Mouse (Mus musculus): Measurements from ENCODE around the gene B3gat3.
"Not testable (repeated sequence)": the region's sequence is repeated elsewhere in the genome, so short reads cannot be mapped to it uniquely, and the experiment has no call there.

B3gat3 gene

DNA sequence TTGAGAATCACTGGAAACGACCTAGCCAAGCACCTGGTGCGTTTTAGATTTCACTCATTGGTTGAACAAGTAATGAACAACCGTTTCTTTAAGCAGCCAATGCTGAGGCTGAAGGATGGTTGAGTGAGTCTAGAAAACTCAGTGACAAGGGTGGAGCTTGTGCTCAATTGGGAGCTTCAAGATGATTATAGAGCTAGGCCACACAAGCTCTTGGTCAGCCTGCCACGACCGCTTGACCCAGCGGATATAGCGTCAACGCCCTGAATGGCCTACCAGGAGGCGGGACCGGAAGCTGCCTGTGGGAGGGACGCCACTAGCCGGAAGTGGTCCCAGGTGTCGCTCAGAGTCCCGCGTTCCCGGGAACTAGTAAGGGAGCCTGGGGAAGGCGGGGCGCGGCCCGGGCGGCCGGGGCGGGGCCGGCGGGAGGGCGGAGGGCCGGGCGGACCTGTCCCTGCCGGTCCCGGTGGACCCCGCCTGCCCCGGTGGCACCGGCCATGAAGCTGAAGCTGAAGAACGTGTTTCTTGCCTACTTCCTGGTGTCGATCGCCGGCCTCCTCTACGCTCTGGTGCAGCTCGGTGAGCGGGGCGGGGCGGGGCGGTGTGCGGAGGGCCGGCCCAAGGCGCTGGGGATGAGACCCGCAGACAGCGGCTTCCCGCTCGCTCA, at the start of gene B3gat3:
B3gat3 (plus strand) TSS at position 302 of the 664 bp plus-strand sequence.
- DNase-seq (ENCODE audit: low spot score in 2 of 2): peak; percentile 96 to 98

DNA sequence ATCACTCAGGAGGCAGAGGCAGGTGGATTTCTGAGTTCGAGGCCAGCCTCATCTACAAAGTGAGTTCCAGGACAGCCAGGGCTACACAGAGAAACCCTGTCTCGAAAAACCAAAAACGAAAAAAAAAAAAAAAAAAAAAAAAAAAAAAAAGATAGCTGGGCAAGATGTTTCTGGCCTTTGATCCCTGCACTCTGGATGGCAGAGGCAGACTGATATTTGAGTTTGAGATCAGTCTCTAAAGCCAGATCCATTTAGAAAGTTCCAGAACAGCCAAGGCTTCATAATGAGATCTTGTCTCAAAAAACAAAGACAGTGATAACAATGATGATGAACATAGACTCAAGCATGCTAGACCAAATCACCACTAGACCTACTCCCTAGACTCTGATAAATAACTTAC, 49.8 kb upstream of the B3gat3 start:
- not testable (repeated sequence) for DNase-seq (ENCODE audit: low spot score in 2 of 2)

DNA sequence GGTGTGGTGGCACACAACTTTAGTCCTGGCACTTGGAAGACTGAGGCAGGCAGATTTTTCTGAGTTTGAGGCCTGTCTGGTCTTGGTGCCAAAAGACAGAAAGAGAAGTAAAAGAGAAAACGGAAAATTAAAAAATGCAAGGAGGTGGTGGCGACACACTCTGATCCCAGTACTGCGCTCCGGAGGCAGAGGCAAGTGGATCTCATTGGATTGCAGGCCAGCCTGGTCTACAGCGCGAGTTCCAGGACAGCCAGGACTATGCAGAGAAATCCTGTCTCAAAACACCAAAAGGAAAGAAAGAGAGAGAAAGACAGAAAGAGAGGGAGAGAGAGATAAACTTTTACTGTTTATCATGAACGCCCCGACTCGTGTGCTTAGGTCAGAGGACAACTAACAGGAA, 49.3 kb upstream of the B3gat3 start:
- no peak for DNase-seq (ENCODE audit: low spot score in 2 of 2)

DNA sequence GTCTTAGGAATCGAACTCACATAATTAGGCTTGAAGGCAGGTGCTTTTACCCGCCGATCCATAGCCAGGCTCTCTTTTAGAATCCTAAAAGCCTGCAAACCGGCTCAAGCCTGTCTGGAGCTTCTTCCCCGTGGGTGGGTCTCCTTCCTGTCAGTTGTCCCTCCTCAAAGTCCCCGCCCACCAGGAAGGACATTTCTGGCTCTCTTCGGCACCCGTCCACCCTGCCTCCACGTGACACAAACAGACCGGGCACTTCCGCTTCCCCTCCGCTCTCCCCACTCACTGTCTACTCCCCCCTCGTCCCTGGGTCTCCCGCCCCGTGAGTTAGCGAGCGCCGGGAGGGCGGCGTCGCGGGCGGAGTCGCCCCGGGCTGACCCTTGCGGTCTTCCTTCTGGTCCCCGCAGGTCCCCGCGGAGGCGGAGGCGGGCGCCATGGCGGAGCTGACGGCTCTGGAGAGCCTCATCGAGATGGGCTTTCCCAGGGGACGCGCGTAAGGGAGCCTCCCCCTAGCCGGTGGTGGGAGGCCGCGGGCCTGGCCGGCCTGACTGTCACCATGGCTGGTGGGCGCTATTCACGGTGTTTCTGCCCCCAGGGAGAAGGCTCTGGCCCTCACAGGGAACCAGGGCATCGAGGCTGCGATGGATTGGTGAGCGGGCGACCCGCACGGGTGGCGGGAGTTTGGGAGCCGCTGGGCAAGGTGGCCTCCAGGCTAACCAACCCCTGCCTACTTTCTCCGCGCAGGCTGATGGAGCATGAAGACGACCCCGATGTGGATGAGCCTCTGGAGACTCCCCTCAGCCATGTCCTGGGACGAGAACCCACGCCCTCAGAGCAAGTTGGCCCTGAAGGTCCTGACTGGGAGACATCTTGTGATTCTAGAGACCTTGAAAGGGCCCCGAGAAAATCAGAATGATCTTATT, 48.6 kb upstream of the B3gat3 start, which contains the start of gene Ubxn1:
Ubxn1 (plus strand) TSS at position 230 of the 920 bp plus-strand sequence.
- DNase-seq (ENCODE audit: low spot score in 2 of 2): peak; percentile 98

DNA sequence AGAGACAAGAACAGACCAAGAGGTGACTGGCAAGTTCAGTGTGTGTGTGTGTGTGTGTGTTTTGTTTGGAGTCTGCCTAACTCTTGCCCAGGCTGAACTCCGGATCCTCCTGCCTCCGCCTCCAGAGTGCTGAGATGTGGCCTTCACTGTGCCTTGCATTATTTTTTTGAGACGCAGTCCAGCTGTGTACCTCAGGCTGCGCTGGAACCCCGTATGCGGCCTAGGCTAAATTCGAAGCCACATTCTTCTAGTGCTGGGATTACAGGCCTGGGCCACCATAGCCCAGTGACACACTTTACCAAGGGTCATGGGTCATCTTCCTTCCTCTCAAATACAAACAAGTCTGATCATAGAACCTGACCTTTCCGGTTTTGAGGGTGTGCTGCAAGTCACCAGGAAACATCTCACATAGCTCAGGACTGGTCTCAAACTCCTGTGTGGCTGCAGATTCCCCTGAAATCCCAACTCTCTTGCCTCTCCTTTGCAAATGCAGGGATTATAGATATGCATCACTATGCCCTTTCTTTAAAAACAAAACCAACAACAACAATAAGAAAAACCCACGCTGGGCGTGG, 47.8 kb upstream of the B3gat3 start:
- DNase-seq (ENCODE audit: low spot score in 2 of 2): no peak

DNA sequence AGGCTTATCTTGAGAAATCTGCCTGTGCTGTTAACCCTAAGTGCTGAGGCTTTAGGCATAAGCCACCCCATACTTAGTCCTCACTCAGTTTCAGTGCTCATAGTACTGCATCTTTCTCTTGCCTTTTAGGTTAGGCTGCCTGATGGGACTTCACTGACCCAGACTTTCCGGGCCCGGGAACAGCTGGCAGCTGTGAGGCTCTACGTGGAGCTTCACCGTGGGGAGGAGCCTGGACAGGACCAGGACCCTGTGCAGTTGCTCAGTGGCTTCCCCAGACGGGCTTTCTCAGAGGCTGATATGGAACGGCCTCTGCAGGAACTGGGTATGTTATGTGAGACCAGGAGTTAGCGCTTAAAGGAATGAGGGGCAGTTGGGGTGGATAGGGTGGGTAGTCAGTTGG, 45.1 kb upstream of the B3gat3 start:
- no peak for DNase-seq (ENCODE audit: low spot score in 2 of 2)

DNA sequence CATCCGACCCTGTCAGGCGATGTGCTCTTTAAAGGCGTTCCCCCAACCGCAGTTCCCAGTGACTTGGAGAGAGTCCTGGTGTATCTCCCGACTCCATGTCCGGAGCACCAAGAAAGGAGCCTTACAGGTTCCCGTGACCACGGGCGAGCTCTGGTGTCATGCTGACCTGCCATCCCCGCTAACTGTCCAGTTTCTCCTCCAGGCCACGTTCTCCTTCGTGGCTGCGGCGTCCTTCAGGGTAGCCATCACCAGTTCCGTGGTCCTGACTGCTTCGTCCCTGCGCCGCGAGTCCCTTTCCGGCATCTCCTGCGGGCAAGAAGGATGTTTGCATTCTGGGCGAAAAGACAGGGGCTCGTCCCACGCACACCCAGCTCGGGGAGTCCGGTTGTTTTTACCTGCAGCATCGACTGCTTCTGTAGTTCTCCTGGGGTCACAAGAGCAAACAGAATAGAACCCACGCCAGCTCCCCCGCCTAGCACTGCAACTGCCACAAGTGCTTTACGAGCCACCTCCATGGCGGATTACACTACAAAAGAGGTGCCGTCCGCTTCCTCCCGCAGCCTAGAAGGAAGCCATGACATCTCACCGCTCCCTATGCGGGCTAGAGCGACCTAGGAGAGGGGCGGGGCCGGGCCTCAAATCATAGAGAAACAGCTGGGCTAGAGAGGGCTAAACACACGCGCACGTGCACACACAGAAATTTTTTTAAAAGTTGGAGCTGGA, 39.7 kb upstream of the B3gat3 start, which contains the start of gene Uqcc3:
Uqcc3 (minus strand) TSS at position 613 of the 723 bp plus-strand sequence.
- peak; percentile 91 to 92 for DNase-seq (ENCODE audit: low spot score in 2 of 2)

DNA sequence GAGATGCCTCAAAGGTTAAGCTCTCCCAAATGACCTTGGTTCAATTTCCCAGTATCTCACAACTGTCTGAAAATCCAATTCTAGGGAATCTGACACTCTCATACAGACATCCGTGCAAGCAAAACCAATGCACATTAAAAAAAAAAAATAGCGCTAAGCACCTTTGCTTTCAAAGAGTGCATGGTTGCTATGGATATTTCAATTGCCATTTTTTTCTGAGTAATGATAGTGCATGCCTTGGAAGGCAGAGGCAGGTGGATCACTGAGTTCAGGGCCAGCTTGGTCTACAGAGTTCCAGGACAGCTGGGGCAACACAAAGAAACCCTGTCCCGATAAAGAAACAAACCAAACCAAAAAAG, 39.2 kb upstream of the B3gat3 start:
- DNase-seq (ENCODE audit: low spot score in 2 of 2): no peak

DNA sequence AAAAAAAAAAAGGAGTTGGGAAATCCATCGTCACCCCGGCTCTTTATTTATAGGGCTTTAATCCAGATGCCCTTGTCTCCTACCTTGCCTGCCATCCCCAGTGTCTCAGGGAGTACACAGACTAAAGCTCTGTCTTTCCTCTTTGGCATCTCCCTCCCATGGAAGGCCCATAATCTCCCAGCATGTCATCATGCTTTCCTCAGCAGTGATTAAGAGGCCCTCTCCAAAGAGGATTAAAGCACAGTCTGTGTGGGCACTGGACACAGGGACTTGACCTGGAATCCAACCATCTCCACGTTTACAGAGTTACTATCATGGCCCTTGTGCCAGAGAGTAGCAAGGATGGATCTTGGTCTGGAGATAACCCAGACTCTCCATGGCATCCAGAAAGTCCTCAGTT, 36.6 kb upstream of the B3gat3 start, which contains the start of the genes Lbhd1 and Gm49403:
Lbhd1 (plus strand) TSS at position 117 of the 400 bp plus-strand sequence.
Gm49403 (plus strand) TSS at position 315 of the 400 bp plus-strand sequence.
- no peak for DNase-seq (ENCODE audit: low spot score in 2 of 2)

DNA sequence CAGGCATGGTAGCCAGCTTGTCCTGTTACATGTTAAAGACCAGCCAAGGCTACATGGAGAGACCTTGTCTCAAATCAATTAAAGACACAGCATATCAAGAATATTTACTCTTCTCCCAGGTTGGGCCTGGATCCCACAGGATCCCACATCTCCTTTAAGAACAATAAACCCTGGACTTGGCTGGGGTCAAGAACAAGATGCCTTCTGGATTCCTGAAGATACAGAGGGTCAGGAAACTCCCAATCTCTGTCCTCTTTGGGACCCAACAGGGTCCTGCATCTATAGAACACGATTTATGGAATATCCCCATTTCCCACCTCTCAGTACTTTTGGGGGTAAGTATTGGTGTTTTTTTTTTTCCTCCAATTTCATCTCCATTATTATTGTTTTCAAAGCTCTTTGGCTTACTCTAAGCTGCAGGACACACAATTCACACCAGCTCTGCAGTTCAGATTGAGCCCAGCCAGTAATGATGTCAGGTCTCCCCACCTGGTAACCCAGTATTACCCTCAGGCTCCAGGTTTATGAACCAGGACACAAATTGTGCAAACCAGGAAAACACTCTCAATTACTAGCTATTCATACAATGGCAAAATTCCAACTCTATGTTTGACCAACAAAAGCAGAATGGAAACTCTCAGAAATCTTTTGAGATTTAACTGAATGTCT, 33.1 kb upstream of the B3gat3 start:
- DNase-seq (ENCODE audit: low spot score in 2 of 2): no peak

DNA sequence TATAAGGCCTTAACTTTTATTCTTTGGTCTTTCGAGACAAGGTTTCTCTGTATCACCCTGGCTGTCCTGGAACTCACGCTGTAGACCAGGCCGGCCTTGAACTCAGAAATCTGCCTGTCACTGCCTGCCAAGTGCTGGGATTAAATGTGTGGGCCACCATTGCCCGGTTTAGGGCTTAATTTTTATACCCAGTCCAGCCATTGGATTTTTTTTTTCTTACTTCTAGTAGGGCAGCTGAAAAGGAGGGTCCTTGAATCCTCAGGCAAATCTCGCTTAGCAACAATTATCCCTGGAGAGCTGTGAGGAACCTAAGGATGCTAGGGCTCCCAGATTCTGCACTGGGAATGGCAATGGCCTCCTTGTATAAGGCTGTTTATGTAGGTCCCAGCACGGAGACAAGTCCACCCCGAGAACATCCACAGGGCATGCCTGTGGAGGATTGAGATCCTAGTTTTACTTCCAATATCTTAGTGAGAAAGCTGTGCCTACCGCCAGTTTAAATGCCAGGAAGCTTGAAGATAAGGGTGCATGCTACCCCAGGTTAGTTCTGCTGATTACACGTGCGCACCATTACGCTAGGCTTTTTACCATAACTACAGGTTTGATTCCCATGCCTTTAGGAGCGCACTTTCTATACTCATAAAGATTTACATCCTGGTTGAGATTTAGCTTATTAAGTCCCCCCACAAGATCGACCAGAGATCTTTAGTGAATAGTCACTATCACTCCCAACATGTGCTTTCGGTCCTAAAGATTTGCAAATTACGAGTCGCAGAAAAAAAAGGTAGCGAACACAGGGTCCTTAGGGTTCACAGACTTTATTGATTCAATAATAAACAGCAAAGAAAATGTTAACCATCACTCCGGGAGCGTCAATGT, 32.4 kb upstream of the B3gat3 start:
- DNase-seq (ENCODE audit: low spot score in 2 of 2): no peak

DNA sequence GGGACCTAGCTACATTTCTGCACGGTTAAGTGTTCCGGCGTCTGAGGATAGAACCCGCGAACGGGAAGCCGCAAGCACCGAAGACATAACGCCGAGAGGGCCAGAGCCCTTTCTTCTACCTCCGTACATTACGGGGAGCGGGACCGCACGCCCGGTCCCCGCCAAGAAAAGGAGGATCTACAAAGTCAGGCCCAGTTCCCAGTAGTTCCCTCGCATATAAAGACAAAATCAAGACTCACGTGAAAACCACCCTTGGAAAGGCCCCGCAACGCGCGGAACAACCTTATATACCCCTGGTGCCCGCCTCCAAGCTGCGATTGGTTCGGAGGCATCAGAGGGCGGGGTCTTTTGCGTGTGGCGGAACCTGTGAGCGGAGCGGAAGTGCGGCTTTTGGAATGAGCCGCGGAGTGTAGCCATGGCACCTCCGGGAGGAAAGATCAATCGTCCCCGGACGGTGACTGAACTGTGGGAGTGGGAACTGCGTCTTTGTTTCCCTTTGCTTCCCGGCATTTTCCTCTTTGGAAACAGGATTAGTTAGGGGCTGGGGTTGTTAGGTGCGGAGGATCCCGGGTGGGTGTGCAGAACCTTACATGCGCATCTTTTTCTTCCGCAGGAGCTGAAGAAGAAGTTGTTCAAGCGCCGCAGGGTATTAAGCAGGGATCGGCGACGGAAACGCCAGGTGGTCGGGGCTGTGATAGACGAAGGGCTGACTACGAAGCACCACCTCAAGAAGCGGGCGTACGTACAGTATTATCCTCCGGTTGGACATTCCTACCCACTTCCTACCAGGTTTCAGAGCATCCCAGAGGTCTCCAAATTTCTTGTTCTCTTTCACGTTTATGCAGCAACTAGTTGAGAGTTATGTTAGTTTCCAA, 31.4 kb upstream of the B3gat3 start, which contains the start of the genes 1810009A15Rik and Gm49416:
1810009A15Rik (plus strand) TSS at position 343 of the 875 bp plus-strand sequence.
Gm49416 (plus strand) TSS at position 416 of the 875 bp plus-strand sequence.
- peak; percentile 94 to 95 for DNase-seq (ENCODE audit: low spot score in 2 of 2)

DNA sequence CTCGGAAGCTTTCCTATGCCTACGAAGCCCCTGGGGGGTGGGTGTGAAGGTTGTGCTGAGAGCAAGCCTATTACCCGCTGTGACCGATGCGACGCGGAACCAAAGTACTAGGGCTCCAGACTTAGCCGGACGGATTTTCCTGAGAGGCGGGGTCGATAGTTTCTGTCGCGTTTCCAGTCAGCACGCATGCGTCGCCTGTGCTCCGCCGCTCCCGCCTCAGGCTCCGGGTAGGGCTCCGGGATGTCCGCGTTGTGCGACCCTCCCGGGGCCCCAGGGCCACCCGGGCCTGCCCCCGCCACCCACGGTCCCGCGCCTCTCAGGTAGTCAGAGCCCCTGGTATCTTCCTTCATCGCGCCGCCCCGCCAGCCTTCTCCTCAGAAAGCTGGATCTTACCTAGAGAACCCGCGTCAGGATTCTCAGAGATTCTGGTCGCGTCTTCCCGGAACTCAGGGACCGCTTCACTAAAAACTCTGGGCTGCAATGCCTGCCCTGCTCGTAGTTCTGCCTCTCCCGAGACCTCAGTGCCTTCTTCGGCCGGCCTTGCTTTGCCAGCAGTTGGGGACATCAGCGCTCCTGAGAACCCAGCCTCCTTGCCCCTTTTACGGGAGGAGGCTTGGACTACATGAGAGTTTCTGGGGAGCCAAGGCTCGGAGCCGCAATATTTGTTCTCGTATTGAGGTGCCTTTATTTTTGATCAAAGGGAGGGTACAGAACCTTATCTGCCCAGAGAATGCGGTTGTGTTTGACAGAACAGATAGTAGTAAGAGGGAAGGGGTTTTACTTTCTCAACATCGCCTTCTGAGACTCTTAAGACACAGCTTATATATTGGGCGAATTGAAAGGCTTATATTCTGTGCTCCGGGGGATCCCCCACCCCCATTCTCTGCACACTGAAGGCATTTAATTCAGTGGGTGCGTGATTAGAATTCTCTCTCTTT, 27.1 kb upstream of the B3gat3 start, which contains the start of gene Ints5:
Ints5 (plus strand) TSS at position 177 of the 938 bp plus-strand sequence.
- DNase-seq (ENCODE audit: low spot score in 2 of 2): peak; percentile 81 to 84

DNA sequence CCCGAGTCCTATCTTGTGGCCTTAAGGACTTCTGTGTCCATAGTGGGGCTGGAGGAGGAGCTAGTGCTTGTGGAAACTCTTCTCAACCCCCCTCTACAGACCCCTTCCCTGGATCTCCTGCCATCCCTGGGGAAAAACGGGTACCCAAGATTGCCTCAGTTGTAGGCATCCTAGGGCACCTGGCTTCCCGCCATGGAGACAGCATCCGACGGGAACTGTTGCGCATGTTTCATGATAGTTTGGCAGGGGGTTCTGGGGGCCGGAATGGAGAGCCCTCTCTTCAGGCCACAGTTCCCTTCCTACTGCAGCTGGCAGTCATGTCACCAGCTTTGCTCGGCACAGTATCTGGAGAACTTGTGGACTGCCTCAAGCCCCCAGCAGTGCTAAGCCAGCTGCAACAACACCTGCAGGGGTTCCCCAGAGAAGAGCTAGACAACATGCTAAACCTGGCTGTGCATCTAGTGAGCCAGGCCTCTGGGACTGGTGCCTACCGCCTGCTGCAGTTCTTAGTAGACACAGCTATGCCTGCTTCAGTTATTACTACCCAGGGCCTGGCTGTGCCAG, 24.7 kb upstream of the B3gat3 start:
- no peak for DNase-seq (ENCODE audit: low spot score in 2 of 2)

DNA sequence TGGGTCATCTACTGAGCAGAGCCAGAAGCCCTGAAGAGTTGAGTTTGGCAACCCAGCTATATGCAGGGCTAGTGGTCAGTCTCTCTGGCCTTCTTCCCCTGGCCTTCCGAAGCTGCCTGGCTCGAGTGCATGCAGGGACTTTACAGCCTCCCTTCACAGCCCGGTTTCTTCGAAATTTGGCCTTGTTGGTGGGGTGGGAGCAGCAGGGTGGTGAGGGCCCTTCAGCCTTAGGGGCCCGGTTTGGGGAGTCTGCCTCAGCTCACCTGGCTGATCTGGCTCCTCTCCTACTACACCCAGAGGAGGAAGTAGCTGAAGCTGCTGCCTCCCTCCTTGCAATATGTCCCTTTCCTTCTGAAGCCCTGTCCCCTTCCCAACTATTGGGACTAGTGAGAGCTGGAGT, 23.9 kb upstream of the B3gat3 start:
- DNase-seq (ENCODE audit: low spot score in 2 of 2): not testable (repeated sequence)

DNA sequence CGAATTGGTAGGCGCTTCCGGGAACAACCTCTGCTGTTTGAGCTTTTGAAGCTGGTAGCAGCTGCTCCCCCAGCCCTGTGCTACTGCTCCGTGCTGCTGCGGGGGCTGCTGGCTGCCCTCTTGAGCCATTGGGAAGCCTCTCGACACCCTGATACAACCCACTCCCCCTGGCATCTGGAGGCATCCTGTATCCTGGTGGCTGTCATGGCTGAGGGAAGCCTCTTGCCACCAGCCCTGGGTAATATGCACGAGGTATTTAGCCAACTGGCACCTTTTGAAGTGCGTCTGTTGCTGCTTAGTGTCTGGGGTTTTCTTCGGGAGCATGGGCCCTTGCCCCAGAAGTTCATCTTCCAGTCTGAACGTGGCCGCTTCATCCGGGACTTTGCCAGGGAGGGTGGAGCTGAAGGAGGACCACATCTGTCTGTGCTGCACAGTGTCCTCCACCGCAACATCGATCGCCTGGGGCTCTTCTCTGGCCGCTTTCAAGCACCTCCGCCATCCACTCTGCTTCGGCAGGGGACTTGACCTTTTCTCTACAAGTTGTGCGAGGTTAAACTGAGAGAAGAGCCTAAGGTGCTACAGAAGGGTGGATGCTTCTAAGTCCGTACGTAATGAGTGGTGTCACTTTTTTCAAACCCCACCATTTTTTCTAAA, 22.8 kb upstream of the B3gat3 start:
- DNase-seq (ENCODE audit: low spot score in 2 of 2): peak; percentile 24 to 36

All from heart, adult 9 months (tissue).